Mouse (Mus musculus): ENCODE measurements around the gene Ccn1.
A peak's percentile ranks its signal among the peaks of the same experiment; 100 is the strongest.

Ccn1 gene

DNA sequence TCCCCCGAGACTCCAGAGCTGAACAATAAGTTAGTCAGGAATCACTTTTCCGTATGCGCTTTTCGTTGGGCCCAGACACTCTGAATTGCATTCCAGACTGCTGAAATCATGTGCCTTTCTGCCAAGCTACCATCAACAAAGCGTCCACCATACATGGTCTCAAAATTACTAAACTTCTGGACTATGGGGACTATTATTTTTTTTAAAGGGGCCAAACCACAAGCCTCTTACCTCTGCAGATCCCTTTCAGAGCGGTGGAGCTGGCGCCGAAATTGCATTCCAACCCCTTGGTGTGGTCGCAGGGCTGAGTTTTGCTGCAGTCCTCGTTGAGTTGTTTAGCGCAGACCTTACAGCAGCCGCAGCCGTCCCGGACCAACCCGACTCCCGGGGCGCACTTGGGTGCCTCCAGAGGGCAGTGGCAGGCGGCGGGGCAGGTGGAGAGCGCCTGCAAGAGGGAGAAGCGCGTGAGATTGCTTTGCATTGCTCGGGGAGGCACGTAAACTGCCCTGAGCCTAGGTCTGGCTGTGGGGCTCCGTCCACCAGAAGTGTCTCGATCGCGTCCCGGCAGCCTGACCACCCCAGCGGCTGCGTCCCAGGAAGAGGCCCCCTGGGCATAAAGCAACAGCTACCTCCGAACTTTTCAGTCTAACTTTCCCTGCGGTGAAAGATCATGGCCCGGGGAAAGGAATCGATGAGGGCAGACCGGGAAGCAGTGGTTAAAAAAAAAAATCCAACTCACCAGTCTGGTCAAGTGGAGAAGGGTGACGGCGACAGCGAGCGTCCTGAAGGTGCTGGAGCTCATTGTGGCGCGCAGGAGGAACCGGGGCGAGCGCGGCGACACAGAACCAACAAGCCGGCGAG, 560 bp downstream of the Ccn1 start:
- DNase-seq = peak; percentile 81

DNA sequence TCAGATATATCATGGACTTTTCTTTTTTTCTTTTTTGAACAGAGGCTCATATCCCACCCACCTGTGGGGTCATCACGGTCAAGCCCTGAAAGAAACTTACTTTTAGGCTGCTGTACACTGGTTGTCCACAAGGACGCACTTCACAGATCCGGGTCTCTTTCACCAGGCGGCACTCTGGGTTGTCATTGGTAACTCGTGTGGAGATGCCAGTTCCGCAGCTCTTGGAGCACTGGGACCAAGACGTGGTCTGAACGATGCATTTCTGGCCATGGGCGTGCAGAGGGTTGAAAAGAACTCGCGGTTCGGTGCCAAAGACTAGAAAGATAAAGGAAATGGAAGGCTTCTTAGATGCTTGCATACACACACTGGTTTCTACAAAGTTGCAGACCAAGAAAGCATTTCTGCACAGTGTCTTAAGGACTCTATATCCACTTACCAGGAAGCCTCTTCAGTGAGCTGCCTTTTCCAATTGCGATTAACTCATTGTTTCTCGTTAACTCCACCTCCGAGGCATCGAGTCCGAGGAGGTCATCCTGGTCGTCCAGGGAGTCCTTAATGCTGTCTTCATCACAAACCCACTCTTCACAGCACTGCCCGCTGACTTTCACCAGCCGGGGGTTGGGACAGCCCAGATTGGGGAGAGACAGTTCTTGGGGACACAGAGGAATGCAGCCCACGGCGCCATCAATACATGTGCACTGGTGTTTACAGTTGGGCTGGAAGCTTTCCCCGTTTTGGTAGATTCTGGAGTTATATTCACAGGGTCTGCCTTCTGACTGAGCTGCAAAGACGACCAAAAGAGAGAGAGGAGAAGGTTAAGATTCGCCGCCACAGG, 1.5 kb downstream of the Ccn1 start:
- peak; percentile 53 for DNase-seq

DNA sequence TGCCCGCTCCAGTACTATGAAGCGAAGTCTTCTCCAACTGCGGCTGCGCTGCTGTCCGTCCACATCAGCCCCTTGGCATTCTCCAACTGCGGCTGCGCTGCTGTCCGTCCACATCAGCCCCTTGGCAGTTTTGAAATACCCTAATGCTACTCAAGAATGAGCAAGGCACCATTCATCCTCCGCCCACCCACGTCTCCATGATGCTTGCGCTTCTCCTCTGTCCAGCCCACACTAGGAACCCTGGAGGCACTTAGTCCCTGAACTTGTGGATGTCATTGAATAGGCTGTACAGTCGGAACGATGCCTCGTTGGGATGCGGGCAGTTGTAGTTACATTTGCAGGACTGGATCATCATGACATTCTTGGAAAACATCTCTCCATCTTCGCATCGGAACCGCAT, 2.4 kb downstream of the Ccn1 start:
- no peak for DNase-seq

DNA sequence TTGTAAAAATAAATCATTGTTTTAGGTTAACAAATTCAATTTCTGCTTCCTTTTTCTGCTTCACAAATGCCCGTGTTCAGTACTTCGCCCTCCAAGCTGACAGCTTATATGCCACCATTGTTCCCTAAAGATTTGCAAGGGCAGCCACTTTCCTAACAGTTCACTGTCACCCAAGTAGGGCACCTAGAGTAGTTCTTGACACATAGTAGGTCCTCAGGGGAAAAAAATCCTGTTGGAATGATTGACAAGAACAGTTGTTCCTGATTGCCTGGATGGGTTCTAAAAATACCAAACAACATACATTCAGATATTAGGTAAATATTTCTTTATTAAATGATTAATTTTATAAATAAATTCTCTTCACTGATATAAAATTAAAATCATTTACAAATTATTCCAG, 3.1 kb downstream of the Ccn1 start:
- DNase-seq = no peak

DNA sequence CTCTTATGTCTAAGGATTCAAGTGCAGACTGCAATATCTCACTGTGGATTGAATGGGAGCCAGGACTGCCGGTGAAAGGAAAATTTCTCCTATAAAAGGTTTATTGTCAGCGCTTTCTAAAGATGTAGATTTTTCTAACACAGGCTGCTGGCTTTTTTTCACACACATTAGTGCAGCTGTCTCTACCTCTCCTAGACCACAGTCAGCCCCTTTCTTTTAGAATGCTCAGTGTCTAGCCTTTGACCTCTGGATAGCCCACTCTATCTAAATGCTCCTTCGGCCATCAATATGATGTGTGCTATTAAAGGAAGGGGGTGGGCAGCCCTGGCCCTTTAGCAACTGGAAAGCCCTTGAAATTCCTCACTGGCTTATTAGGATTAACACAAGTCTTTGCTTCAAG, 3.8 kb downstream of the Ccn1 start:
- DNase-seq = no peak

DNA sequence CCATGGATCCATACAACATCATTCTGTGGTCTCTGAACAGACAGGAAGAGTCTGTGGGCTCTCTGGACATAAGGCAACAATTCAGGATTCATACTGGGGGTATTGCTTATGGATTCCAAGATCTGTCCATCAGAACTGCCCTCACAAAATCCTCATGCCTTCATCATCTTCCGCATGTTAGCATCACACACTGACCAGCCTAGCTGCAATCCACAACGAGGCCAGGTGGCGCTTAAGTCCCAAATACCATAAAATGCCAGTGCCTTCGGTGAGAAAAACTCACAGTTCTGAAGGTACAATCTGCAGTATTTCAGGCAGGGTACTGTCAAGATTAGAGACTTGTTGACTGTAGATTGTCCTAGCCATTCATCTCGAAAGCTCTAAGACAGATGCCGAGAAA, 4.3 kb downstream of the Ccn1 start:
- DNase-seq = no peak

DNA sequence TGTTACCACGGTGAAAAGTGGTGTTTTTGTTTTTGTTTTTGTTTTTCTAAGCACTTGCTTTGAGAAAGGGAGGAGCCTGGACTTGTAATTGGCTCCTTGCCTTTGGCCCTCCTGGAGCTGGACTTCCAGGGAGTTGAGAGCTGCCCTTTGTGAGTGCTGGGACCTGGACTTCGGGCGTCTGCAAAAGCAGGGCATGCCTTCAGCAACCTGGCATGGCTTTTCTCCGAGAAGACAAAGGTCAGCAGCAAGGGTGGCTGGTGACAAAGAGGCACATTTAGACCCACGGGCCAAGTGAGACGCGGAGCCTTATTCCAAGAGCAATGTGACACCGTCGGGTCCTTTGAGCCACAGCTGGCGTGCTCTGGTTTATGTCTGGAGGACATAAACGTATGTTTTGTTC, 6.9 kb downstream of the Ccn1 start:
- DNase-seq = peak; percentile 23

DNA sequence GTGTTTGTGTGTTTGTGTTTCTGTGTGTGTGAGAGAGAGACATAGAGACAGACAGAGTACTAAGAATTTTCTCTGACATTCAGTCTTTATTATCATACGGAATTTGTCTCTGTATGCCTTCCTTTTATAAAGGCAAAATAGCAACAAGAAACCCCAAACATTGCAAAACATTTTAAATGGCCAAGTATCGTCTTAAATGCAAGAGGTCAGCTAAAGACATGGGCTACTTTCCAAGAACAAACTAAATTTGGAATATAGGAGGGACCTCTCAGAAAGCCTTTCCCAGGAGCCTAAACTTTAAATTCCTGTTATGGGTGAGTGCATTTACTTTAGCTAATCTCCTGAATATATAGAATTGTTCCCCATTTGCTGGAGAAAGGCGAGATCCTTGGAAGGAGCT, 7.9 kb downstream of the Ccn1 start:
- no peak for DNase-seq

DNA sequence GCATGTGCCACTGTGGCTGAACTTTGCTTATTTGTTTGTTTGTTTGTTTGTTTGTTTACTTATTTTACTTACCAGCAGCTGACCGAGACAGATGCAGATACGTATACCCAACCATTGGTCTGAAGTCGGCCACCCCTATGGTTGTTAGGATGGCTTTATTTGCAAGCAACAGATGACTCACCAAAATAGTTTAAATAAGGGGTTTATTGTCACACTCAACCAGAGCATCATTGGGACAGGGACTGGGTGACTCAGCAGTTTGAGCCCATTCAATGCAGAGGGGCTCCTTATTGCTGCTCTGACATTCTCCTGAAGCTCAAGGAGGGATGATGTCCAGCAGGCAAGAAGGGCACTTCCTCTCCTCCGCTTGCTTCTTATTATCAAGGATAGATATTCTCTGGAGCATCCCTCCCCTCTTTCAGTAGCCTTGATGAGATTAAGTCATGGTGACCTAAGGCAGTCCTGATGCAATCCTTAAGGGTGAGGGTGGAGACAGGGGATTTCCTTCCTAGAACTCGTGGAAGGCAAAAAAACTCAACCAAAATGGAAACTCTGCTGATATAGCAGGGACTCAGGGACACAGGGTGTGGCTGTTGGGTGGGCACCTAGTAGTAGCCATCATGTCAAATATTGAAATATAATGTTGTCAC, 8.6 kb downstream of the Ccn1 start:
- DNase-seq = no peak

DNA sequence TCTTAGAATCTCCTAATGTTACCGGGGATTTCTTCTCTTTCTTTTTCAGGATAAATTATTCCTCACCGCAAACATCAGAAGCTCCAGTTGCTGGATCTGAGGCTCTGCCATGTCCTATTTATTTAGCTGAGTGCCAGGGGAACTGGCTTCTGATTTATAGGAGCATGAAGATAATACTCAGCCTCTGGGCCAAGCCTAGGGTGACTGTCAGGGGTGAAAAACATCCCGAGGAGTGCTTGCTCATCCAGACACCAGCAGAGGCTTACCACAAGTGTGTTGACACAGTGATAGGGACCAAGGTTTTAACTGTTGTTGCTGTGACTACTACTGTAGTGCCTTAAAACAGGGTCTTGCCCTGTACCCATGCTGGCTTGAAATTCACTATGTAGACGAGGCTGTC, 9.2 kb downstream of the Ccn1 start:
- no peak for DNase-seq

DNA sequence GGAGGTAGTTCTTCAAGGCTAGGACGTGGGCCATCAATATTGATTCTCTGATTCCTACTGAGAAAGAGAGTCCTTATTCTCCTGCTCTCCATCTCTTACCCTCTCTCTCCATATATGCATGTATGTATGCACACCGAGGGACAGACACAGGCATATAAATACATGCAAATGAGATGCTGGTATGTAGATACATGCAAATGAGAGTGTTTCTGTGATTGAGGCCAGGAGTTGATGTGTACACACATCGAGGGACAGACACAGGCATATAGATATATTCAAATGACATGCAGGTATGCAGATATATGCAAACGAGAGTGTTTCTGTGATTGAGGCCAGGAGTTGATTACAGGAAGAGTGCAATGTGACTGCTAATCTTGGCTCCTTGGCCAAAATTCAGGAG, 9.6 kb downstream of the Ccn1 start:
- no peak for DNase-seq

DNA sequence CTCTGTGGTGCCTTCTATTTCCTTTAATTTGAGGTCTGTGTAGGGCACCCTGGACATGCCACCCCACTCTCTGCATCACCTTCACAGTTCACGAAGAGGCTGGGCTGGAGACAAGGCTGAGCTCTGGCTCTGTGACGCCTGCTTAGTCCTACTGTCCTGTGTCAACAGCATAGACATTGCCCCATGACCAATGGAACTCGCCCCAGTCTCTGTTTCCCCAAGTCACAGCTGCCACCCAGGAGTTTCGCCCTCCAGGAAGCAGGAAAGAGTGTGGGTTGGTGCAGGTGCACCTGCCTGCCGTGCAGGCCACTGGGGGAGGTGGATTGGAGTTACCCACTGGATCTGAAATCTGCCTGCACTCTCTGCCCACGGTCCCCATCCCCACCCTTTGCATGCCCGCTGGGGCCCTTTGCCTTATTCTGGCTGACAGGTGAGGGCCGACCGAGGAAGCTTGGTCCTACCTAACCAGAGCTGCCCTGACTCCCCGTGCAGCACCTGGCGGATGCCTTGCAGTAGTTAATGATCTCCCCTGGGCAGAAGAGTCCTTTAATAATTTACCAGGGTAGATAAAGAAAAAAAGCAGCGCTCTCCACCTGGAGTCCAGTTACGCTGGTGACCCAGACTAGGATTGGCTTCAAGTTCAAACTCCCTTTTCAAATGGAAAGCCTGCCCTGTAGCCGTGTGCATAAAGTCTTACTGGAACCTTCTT, 15.6 kb downstream of the Ccn1 start:
- peak; percentile 78 for DNase-seq

DNA sequence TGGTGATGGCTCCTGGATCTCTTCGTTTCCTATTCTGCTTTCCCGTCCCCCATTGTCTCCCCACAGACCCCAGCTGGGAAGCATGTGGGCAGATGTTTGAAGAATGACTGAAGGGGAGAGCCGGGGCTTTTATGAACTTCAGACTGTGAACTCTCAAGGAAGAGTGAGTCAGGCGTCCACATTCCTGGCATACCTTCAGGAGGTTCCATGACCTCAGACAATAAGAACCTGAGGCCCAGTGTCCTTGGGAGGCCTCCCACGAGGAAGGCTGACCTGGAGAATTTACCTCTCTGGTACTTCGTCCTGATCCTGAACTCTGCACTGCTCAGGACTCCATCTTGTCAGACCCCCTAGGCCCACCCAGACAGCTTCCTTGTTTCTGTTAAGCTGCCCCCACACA, 16.9 kb downstream of the Ccn1 start:
- peak; percentile 78 for DNase-seq

DNA sequence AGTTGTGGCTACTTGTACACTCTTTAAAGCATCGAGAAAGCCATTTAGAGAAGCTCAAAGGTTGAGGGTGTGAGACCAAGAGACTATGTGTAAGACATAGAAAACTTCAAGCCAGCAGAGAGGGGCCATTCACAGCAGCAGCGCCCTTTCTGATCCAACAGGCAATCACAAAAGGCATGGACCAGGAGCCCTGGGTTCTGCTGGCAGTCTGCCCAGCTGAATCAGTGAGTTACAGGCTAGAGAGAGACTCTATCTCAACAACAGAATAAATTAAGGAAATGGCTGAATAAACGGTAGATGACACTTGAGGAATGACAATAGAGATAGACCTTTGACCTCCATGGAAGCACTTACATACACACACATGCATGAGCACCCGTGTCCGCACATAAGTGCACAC, 21.1 kb downstream of the Ccn1 start:
- DNase-seq = no peak

DNA sequence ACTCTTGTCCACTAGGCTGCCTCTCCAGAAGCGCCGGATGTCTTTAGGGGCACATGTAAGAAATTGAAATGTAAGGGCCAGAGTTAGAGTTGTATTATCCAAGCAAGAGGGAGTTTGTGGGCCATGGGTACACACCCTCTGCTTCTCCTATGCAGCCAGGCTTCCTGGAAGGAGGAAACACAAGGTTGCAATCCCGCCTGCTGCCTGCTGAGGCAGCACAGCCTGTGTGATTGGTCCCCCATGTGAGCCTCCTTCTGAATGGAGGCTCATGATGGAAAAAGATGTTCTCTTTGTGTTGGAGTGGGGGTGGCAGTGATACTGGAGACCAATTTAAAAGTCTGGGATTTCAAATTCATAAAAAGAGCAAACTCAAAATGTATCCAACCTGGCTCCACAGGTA, 22.0 kb downstream of the Ccn1 start:
- peak; percentile 49 for DNase-seq

DNA sequence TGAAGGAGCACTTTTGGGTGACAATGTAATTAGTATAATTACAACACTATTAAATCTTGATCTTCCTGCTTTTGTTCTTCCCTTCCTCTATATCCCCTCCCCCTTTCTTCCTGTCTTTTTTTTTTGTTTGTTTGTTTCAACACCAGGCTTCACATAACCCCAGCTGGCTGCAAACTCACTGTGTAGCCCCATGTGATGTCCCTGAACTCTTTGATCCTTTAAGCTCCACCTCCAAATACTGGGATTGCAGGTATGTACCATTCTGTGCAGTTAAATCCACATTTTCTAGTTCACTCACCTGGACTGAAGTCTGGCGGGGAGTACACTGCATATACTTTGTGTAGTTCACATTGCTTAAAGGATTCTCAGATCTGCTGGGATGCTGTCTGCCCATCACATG, 23.7 kb downstream of the Ccn1 start:
- DNase-seq = no peak

DNA sequence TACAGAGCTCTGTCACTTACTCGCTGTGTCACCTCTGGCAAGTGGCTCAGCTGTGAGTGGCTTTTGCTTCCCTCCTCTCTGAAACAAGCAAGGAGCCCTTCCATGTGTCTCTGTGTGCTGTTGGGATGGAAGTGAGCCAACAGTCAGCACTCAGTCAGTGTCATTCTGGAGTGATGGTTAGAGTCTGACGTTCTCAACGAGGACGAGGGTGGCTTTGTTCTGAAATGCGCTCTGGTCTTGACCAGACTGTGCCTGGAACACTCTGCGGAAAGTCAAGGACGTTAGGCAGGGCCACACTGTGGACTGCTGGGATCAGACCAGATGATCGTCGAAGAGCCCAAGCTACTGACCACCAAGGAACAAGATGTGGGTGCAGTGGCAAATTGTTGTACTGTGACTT, 24.2 kb downstream of the Ccn1 start:
- no peak for DNase-seq

DNA sequence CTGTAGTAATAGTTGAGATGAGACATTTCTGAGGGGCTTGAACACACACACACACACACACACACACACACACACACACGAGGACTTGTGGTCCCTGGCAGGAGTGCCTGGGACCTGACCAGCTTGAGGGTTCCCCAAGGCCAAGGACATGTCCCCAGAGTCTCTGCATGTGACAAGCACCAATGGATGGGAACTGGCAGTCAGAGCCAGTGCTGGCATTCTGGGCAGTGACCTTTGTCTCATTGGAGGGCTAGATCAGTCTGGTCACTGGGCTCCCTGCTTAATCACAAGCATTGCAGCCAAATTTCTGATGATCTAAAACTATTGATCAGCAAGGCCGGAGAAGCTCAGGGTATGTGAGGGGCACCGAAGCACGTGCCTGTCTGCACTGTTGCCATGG, 25.0 kb downstream of the Ccn1 start:
- no peak for DNase-seq

DNA sequence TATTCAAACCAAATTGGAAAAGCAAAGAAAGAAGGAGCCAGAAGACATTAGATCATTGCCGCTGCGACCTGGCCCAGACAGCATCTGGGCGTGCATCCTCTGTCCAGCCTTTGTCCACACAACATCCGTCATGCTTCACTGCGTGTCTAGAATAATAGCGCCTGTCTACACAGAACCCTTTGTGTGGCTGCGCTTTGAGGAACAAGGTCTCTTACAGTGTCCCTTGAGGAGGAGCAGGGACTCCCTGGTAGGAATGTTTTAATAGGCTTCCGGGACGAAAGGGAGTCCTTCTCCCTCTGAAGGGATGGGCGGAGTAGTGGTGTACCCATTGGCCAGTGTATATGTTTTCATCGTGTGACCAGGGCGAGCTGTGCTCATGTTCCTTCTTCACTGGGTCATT, 26.7 kb downstream of the Ccn1 start:
- DNase-seq = no peak

DNA sequence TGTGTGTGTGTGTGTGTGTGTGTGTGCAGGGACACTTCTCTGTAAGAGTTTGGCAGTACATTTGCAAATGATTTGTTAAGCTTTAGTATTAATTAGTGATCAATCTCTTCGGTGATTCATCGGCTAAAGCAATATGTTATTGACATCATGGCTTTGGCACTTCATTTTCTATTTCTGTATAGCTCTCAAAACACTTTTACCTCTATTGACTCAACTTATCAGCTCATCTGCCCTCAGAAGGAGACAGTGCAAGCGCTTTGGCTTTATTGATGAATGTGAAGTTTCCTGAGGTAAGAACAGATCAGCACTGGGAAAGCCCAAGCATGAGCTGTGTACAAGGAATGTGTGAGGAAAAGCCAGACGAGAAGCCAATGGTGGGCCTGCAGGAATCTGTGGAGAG, 28.6 kb downstream of the Ccn1 start:
- DNase-seq = no peak

DNA sequence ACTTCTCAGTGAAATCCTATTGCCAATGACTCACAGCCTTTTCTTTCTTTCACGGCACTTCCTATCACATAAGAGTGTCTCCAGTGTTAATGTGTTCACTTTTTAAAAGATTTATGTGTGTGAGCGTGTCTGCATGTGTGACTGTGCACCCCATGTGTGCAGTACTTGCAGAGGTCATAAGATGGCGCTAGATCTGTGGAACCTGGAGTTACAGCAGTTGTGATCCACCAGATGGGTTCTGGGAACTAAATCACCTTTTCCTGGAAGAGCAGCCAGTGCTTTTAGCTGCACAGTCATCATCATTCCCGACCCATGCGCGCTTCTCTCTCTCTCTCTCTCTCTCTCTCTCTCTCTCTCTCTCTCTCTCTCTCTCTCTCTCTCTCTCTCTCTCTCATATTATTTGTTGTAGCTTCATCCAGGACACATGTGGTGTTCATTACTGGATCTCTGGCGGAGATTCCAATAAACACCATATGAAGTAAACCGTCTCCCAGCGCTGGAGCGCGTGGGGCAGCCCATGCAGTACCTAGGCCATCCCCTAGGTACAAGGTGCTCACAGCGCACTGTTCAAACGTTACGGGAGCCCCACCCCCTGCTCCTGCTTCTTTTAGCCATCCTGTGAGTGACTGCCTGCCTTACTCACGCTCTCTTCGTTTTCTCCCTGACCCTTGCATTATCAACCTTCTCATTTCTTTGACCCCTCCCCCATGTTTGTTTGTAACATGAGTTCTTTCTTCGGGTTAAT, 30.0 kb downstream of the Ccn1 start:
- no peak for DNase-seq

DNA sequence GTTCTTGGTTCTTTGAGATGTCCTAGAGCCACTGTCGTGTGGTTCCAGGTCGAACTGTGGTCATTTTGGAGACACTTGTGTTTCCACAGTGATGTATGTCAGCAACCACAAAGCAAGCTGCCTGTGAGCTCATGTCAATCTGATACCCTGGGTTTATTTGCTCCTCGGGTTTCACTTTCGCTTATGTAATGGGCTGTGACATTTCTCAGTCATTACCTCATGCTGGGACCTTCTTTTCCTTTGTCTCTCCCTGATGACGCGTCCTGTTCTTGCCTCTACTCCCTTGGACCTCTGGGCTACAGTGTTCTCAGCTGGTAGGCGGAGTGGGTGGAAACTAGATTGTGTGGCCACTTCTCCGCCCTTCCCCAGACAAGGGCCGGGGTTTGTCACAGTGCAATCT, 31.5 kb downstream of the Ccn1 start:
- DNase-seq = no peak
